Mouse (Mus musculus): Measurements from ENCODE around the gene Snx12. TPM values are rescaled to one million over a fixed set of nuclear protein-coding genes. Genes with fewer than 3 reads are reported as not detected.
A peak's percentile ranks its signal among the peaks of the same experiment; 100 is the strongest.

Snx12 gene
- polyA plus RNA-seq, 1 experiment from 2014 or later = 56.0 TPM

GRCm38 (mm10) chrX:101254740-101255139, 32.4 kb upstream of the Snx12 start:
- peak overlapping the region; percentile 61 for H3K9ac ChIP-seq (ENCODE audit: low read length)
- peak overlapping the region; percentile 45 for H3K4me3 ChIP-seq (ENCODE audit: low read depth, low read length)
- ATAC-seq (replicated peaks; ENCODE audit: low FRiP score) (peak; percentile 16), DNase-seq (ENCODE audit: low spot score) (peak; percentile 52)
- no peaks in the 10 kb centered on the region for H3K36me3 ChIP-seq (ENCODE audit: control insufficient read depth, insufficient read depth, low read length)
- no peaks in the 10 kb centered on the region for H3K9me3 ChIP-seq (ENCODE audit: control insufficient read depth, low read length)
- no peaks in the 10 kb centered on the region for H3K4me1 ChIP-seq (replicated peaks; ENCODE audit: control insufficient read depth, insufficient read depth, low read length)
- H3K27ac ChIP-seq (ENCODE audit: low read depth, low read length) = no peak overlapping the region
- 23% methylated on average over 26 of the region's 26 CpGs for WGBS
- peak overlapping the region; percentile 71 for H3K4me2 ChIP-seq (ENCODE audit: low read depth, low read length, severe bottlenecking)
- no peaks in the 10 kb centered on the region for H3K27me3 ChIP-seq (ENCODE audit: control insufficient read depth, insufficient read depth, low read length)

GRCm38 (mm10) chrX:101253952-101254729, 31.8 kb upstream of the Snx12 start, which contains the start of gene Foxo4:
Gene Foxo4, plus strand, starts transcription at chrX:101254528.
- Histone ChIP-seq H3K4me3 (ENCODE audit: low read depth, low read length) (peak within 1 kb of the TSS; percentile 45), H3K4me2 (ENCODE audit: low read depth, low read length, severe bottlenecking) (peak within 1 kb of the TSS; percentile 71), H3K4me1 (replicated peaks; ENCODE audit: control insufficient read depth, insufficient read depth, low read length) (no peaks in the 10 kb centered on the region), H3K27me3 (ENCODE audit: control insufficient read depth, insufficient read depth, low read length) (no peaks in the 10 kb centered on the region), H3K36me3 (ENCODE audit: control insufficient read depth, insufficient read depth, low read length) (no peaks in the 10 kb centered on the region), H3K9me3 (ENCODE audit: control insufficient read depth, low read length) (no peaks in the 10 kb centered on the region), H3K27ac (ENCODE audit: low read depth, low read length) (no peak within 1 kb of the TSS), H3K9ac (ENCODE audit: low read length) (peak within 1 kb of the TSS; percentile 61)
- DNase-seq (ENCODE audit: low spot score) = peak; percentile 91
- ATAC-seq (replicated peaks; ENCODE audit: low FRiP score) = peak; percentile 92
- 19% methylated on average over 47 of the region's 47 CpGs for WGBS

- no peak for ATAC-seq (replicated peaks; ENCODE audit: low FRiP score)
- Histone ChIP-seq H3K4me2 (ENCODE audit: low read depth, low read length, severe bottlenecking) (no peak overlapping the region), H3K36me3 (ENCODE audit: control insufficient read depth, insufficient read depth, low read length) (no peaks in the 10 kb centered on the region), H3K27me3 (ENCODE audit: control insufficient read depth, insufficient read depth, low read length) (0 out of 2 replicates have a peak, but pooled peaks cover 2% of the 10 kb centered on the region), H3K27ac (ENCODE audit: low read depth, low read length) (no peak overlapping the region), H3K4me1 (replicated peaks; ENCODE audit: control insufficient read depth, insufficient read depth, low read length) (no peaks in the 10 kb centered on the region), H3K4me3 (ENCODE audit: low read depth, low read length) (no peak overlapping the region), H3K9ac (ENCODE audit: low read length) (no peak overlapping the region), H3K9me3 (ENCODE audit: control insufficient read depth, low read length) (no peaks in the 10 kb centered on the region)
- 21% methylated on average over 1 of the region's 1 CpGs for WGBS
- DNase-seq (ENCODE audit: low spot score) = no peak
Measured at GRCm38 (mm10) chrX:101245011-101245410, 22.6 kb upstream of the Snx12 start.

GRCm38 (mm10) chrX:101222796-101223162, 416 bp upstream of the Snx12 start:
- H3K4me3 ChIP-seq (ENCODE audit: low read depth, low read length) = peak overlapping the region; percentile 30
- no peak for DNase-seq (ENCODE audit: low spot score)
- 43% methylated on average over 7 of the region's 7 CpGs for WGBS
- no peak overlapping the region for H3K27ac ChIP-seq (ENCODE audit: low read depth, low read length)
- H3K4me2 ChIP-seq (ENCODE audit: low read depth, low read length, severe bottlenecking) = peak overlapping the region; percentile 45
- H3K27me3 ChIP-seq (ENCODE audit: control insufficient read depth, insufficient read depth, low read length) = no peaks in the 10 kb centered on the region; the same call in 1 of the 2 replicates
- H3K36me3 ChIP-seq (ENCODE audit: control insufficient read depth, insufficient read depth, low read length) = no peaks in the 10 kb centered on the region
- no peaks in the 10 kb centered on the region for H3K9me3 ChIP-seq (ENCODE audit: control insufficient read depth, low read length)
- peak overlapping the region; percentile 35; the same call in 1 of the 2 replicates for H3K9ac ChIP-seq (ENCODE audit: low read length)
- no peaks in the 10 kb centered on the region for H3K4me1 ChIP-seq (replicated peaks; ENCODE audit: control insufficient read depth, insufficient read depth, low read length)
- ATAC-seq (replicated peaks; ENCODE audit: low FRiP score) = no peak

- Histone ChIP-seq H3K36me3 (ENCODE audit: control insufficient read depth, insufficient read depth, low read length) (no peaks in the 10 kb centered on the region), H3K27ac (ENCODE audit: low read depth, low read length) (no peak overlapping the region), H3K4me1 (replicated peaks; ENCODE audit: control insufficient read depth, insufficient read depth, low read length) (no peaks in the 10 kb centered on the region), H3K4me2 (ENCODE audit: low read depth, low read length, severe bottlenecking) (no peak overlapping the region), H3K4me3 (ENCODE audit: low read depth, low read length) (no peak overlapping the region), H3K9me3 (ENCODE audit: control insufficient read depth, low read length) (no peaks in the 10 kb centered on the region), H3K9ac (ENCODE audit: low read length) (no peak overlapping the region), H3K27me3 (ENCODE audit: control insufficient read depth, insufficient read depth, low read length) (peaks cover 3% of the 10 kb centered on the region; the same call in 1 of the 2 replicates)
- DNase-seq (ENCODE audit: low spot score) (no peak), ATAC-seq (replicated peaks; ENCODE audit: low FRiP score) (no peak)
- WGBS = 94% methylated on average over 3 of the region's 3 CpGs
Measured at GRCm38 (mm10) chrX:101189285-101189684, 33.1 kb downstream of the Snx12 start.

- no peak for DNase-seq (ENCODE audit: low spot score)
- 86% methylated on average over 1 of the region's 1 CpGs for WGBS
- no peak overlapping the region for H3K4me2 ChIP-seq (ENCODE audit: low read depth, low read length, severe bottlenecking)
- no peak for ATAC-seq (replicated peaks; ENCODE audit: low FRiP score)
- no peak overlapping the region for H3K4me3 ChIP-seq (ENCODE audit: low read depth, low read length)
- no peaks in the 10 kb centered on the region for H3K9me3 ChIP-seq (ENCODE audit: control insufficient read depth, low read length)
- H3K36me3 ChIP-seq (ENCODE audit: control insufficient read depth, insufficient read depth, low read length) = no peaks in the 10 kb centered on the region
- H3K9ac ChIP-seq (ENCODE audit: low read length) = no peak overlapping the region
- no peak overlapping the region for H3K27ac ChIP-seq (ENCODE audit: low read depth, low read length)
- peaks cover 3% of the 10 kb centered on the region; the same call in 1 of the 2 replicates for H3K27me3 ChIP-seq (ENCODE audit: control insufficient read depth, insufficient read depth, low read length)
- H3K4me1 ChIP-seq (replicated peaks; ENCODE audit: control insufficient read depth, insufficient read depth, low read length) = no peaks in the 10 kb centered on the region
Measured at GRCm38 (mm10) chrX:101187647-101188046, 34.7 kb downstream of the Snx12 start.

- no peak overlapping the region for H3K4me3 ChIP-seq (ENCODE audit: low read depth, low read length)
- H3K36me3 ChIP-seq (ENCODE audit: control insufficient read depth, insufficient read depth, low read length) = no peaks in the 10 kb centered on the region
- H3K9me3 ChIP-seq (ENCODE audit: control insufficient read depth, low read length) = no peaks in the 10 kb centered on the region
- H3K27ac ChIP-seq (ENCODE audit: low read depth, low read length) = no peak overlapping the region
- no peaks in the 10 kb centered on the region; the same call in 1 of the 2 replicates for H3K27me3 ChIP-seq (ENCODE audit: control insufficient read depth, insufficient read depth, low read length)
- ATAC-seq (replicated peaks; ENCODE audit: low FRiP score) (no peak), DNase-seq (ENCODE audit: low spot score) (no peak)
- no peak overlapping the region for H3K9ac ChIP-seq (ENCODE audit: low read length)
- WGBS = 86% methylated on average over 1 of the region's 1 CpGs
- H3K4me2 ChIP-seq (ENCODE audit: low read depth, low read length, severe bottlenecking) = no peak overlapping the region
- H3K4me1 ChIP-seq (replicated peaks; ENCODE audit: control insufficient read depth, insufficient read depth, low read length) = no peaks in the 10 kb centered on the region
Measured at GRCm38 (mm10) chrX:101173388-101173787, 49.0 kb downstream of the Snx12 start.

GRCm38 (mm10) chrX:101168425-101168824, 53.9 kb downstream of the Snx12 start:
- WGBS = 64% methylated on average over 2 of the region's 2 CpGs
- Histone ChIP-seq H3K9ac (ENCODE audit: low read length) (no peak overlapping the region), H3K9me3 (ENCODE audit: control insufficient read depth, low read length) (no peaks in the 10 kb centered on the region), H3K4me3 (ENCODE audit: low read depth, low read length) (no peak overlapping the region), H3K27me3 (ENCODE audit: control insufficient read depth, insufficient read depth, low read length) (no peaks in the 10 kb centered on the region; the same call in 1 of the 2 replicates), H3K4me2 (ENCODE audit: low read depth, low read length, severe bottlenecking) (no peak overlapping the region), H3K36me3 (ENCODE audit: control insufficient read depth, insufficient read depth, low read length) (no peaks in the 10 kb centered on the region), H3K27ac (ENCODE audit: low read depth, low read length) (no peak overlapping the region), H3K4me1 (replicated peaks; ENCODE audit: control insufficient read depth, insufficient read depth, low read length) (no peaks in the 10 kb centered on the region)
- ATAC-seq (replicated peaks; ENCODE audit: low FRiP score) = no peak
- no peak for DNase-seq (ENCODE audit: low spot score)

- Histone ChIP-seq H3K4me3 (ENCODE audit: low read depth, low read length) (no peak overlapping the region), H3K4me1 (replicated peaks; ENCODE audit: control insufficient read depth, insufficient read depth, low read length) (no peaks in the 10 kb centered on the region), H3K9ac (ENCODE audit: low read length) (no peak overlapping the region), H3K27me3 (ENCODE audit: control insufficient read depth, insufficient read depth, low read length) (no peaks in the 10 kb centered on the region), H3K4me2 (ENCODE audit: low read depth, low read length, severe bottlenecking) (no peak overlapping the region), H3K27ac (ENCODE audit: low read depth, low read length) (no peak overlapping the region), H3K9me3 (ENCODE audit: control insufficient read depth, low read length) (no peaks in the 10 kb centered on the region), H3K36me3 (ENCODE audit: control insufficient read depth, insufficient read depth, low read length) (no peaks in the 10 kb centered on the region)
- DNase-seq (ENCODE audit: low spot score) = no peak
- ATAC-seq (replicated peaks; ENCODE audit: low FRiP score) = no peak
- WGBS = 85% methylated on average over 2 of the region's 2 CpGs
Measured at GRCm38 (mm10) chrX:101163739-101164138, 58.6 kb downstream of the Snx12 start.

Data from forebrain, embryonic 11.5 days (tissue).